Mouse (Mus musculus): ENCODE results near the gene Prkce.

The Prkce gene

GRCm38 (mm10) chr17:86334990-86335389, 167.4 kb downstream of the Prkce start:
- no peak for DNase-seq (ENCODE audit: low spot score in 2 of 2)

- no peak for DNase-seq (ENCODE audit: low spot score in 2 of 2)
Observed at GRCm38 (mm10) chr17:86336652-86337073, 169.1 kb downstream of the Prkce start.

- DNase-seq (ENCODE audit: low spot score in 2 of 2): no peak
Observed at GRCm38 (mm10) chr17:86337076-86337475, 169.5 kb downstream of the Prkce start.

GRCm38 (mm10) chr17:86338328-86338727, 170.7 kb downstream of the Prkce start:
- no peak for DNase-seq (ENCODE audit: low spot score in 2 of 2)

GRCm38 (mm10) chr17:86344032-86344431, 176.4 kb downstream of the Prkce start:
- no peak for DNase-seq (ENCODE audit: low spot score in 2 of 2)

- no peak for DNase-seq (ENCODE audit: low spot score in 2 of 2)
Observed at GRCm38 (mm10) chr17:86345234-86346005, 177.8 kb downstream of the Prkce start.

GRCm38 (mm10) chr17:86350236-86350635, 182.7 kb downstream of the Prkce start:
- peak in 1 of 2 experiments; percentile 38 for DNase-seq (ENCODE audit: low spot score in 2 of 2)

- no peak for DNase-seq (ENCODE audit: low spot score in 2 of 2)
Observed at GRCm38 (mm10) chr17:86350791-86351261, 183.2 kb downstream of the Prkce start.

GRCm38 (mm10) chr17:86351282-86351681, 183.7 kb downstream of the Prkce start:
- no peak for DNase-seq (ENCODE audit: low spot score in 2 of 2)

GRCm38 (mm10) chr17:86352247-86353037, 184.9 kb downstream of the Prkce start:
- no peak for DNase-seq (ENCODE audit: low spot score in 2 of 2)

- DNase-seq (ENCODE audit: low spot score in 2 of 2): no peak
Observed at GRCm38 (mm10) chr17:86353679-86354078, 186.1 kb downstream of the Prkce start.

- DNase-seq (ENCODE audit: low spot score in 2 of 2): no peak
Observed at GRCm38 (mm10) chr17:86354101-86354500, 186.5 kb downstream of the Prkce start.

- DNase-seq (ENCODE audit: low spot score in 2 of 2): no peak
Observed at GRCm38 (mm10) chr17:86354896-86355295, 187.3 kb downstream of the Prkce start.

GRCm38 (mm10) chr17:86355318-86355717, 187.7 kb downstream of the Prkce start:
- no peak for DNase-seq (ENCODE audit: low spot score in 2 of 2)

GRCm38 (mm10) chr17:86355772-86356451, 188.3 kb downstream of the Prkce start:
- DNase-seq (ENCODE audit: low spot score in 2 of 2): no peak

GRCm38 (mm10) chr17:86358388-86358787, 190.8 kb downstream of the Prkce start:
- no peak for DNase-seq (ENCODE audit: low spot score in 2 of 2)

- no peak for DNase-seq (ENCODE audit: low spot score in 2 of 2)
Observed at GRCm38 (mm10) chr17:86358847-86359246, 191.3 kb downstream of the Prkce start.

GRCm38 (mm10) chr17:86360849-86361248, 193.3 kb downstream of the Prkce start:
- DNase-seq (ENCODE audit: low spot score in 2 of 2): no peak

- DNase-seq (ENCODE audit: low spot score in 2 of 2): no peak
Observed at GRCm38 (mm10) chr17:86363356-86363755, 195.8 kb downstream of the Prkce start.

- DNase-seq (ENCODE audit: low spot score in 2 of 2): no peak
Observed at GRCm38 (mm10) chr17:86364349-86365075, 196.9 kb downstream of the Prkce start.

- no peak for DNase-seq (ENCODE audit: low spot score in 2 of 2)
Observed at GRCm38 (mm10) chr17:86366919-86367318, 199.3 kb downstream of the Prkce start.

Measured in urinary bladder, adult 18-20 months (tissue).